8 mouse cellular contexts compared by ENCODE assay signal in the genomic region with DNA sequence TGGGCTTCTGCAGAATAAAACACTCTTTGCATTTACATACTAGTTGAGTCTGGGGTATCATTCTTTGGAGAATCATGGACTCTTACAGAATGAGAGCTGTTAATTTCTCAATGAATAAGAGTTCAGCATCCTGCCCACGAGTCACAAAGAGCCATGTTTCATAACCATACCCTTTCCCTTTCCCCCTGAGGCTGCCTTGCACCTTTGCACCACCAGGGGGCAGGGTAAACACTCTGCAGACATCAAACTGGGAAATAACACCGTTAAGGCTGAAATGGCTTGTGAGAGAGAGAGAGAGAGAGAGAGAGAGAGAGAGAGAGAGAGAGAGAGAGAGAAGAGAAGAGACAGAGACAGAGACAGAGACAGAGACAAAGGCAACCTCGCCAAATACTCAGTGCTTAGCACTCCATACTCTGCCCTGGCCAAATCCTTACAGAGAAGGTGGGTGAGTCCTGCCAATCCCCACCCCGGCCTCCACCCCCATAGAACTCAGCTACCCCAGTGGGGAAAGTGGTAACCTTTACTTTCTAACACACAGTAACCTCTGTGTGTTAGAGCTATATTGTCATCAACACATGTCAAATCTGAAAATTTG. TPM values are rescaled to one million over a fixed set of nuclear protein-coding genes. Genes with fewer than 3 reads are reported as not detected.
DNase-seq lines count a peak whose midpoint lies in the region; ATAC-seq and TF ChIP-seq lines count a peak whose summit lies in the region.

No protein-coding gene starts in this region.

- no peaks in the 10 kb centered on the region for H3K79me3 ChIP-seq in C2C12 (ENCODE audit: low read depth)

- DNase-seq in G1E (ENCODE audit: low spot score) = peak; percentile 52
- DNase-seq in cerebellum, adult 11-12 months = peak; percentile 80
- DNase-seq in frontal cortex, adult 2 months (ENCODE audit: extremely low spot score in 1 of 2, low spot score in 1 of 2) = peak; percentile 79 to 97
- peak; percentile 81 to 90 for DNase-seq in kidney, postnatal 25 days
- DNase-seq in lung, adult 18-20 months = peak; percentile 77 to 84
- peak; percentile 77 for DNase-seq in right cerebral cortex, postnatal 25 days
- DNase-seq in yolk sac, embryonic 10.5 days (ENCODE audit: low spot score) = peak; percentile 29

- peaks cover 3% of the 10 kb centered on the region for H3K27me3 ChIP-seq in C2C12 (ENCODE audit: control insufficient read depth, insufficient read depth, insufficient read length)
- H3K27me3 ChIP-seq in G1E (ENCODE audit: insufficient read depth, low read length) = peaks cover 17% of the 10 kb centered on the region

- peaks cover 26% of the 10 kb centered on the region for H3K4me1 ChIP-seq in G1E (ENCODE audit: insufficient read depth, low read depth, low read length)

- no peak overlapping the region for H3K4me3 ChIP-seq in C2C12 (ENCODE audit: insufficient read depth, poor library complexity, severe bottlenecking)
- no peak overlapping the region for H3K4me3 ChIP-seq in G1E (ENCODE audit: low read depth, low read length)

- H3K79me2 ChIP-seq in C2C12 (ENCODE audit: control insufficient read depth, insufficient read depth) = no peaks in the 10 kb centered on the region

- H3ac ChIP-seq in C2C12 (ENCODE audit: control insufficient read depth, insufficient read length, low read depth) = no peak overlapping the region

- H3K36me3 ChIP-seq in C2C12 (ENCODE audit: control insufficient read depth, insufficient read depth) (no peaks in the 10 kb centered on the region), G1E (replicated peaks) (no peaks in the 10 kb centered on the region)

- H3K9me3 ChIP-seq in G1E (replicated peaks) = no peaks in the 10 kb centered on the region

- peak; percentile 74 for TF ChIP-seq CTCF in C2C12 (IDR thresholded peaks at IDR 0.05; ENCODE audit: control insufficient read depth, insufficient read depth, insufficient read length)
- peak; percentile 93 for TF ChIP-seq CTCF in G1E (IDR thresholded peaks at IDR 0.05; ENCODE audit: low read depth, low read length)

- no peak for ATAC-seq in G1E (ENCODE audit: extremely low read depth, insufficient number of reproducible peaks, low FRiP score, poor library complexity, severe bottlenecking)

TF ChIP-seq in C2C12, 6 proteins besides CTCF, POLR2A, EP300 and RAD21:
- TF ChIP-seq MAX (IDR thresholded peaks at IDR 0.05) = no peak
- TF ChIP-seq MYOG (IDR thresholded peaks at IDR 0.05; ENCODE audit: control insufficient read depth, extremely low read depth, insufficient read length) = no peak
- no peak for TF ChIP-seq MYOD1 (IDR thresholded peaks at IDR 0.05; ENCODE audit: control insufficient read depth, insufficient read length, low read depth)
- TF ChIP-seq USF1 (IDR thresholded peaks at IDR 0.05; ENCODE audit: low read depth) = no peak
- no peak for TF ChIP-seq FOSL1 (IDR thresholded peaks at IDR 0.05; ENCODE audit: insufficient read depth, low read length, poor library complexity, severe bottlenecking)
- no peak for TF ChIP-seq CEBPB (IDR thresholded peaks at IDR 0.05; ENCODE audit: low read depth)

RNA-seq across cellular contexts. Expression of a gene that starts 34.9 kb away (rescaled TPM):
- not detected for polyA plus RNA-seq in C2C12 (2012; fragmentation: generic; extraction: Trizol)
- not detected in 2 replicates for total RNA-seq in G1E (2014; fragmentation: Nextera tagmentation)
- 0.05 TPM in 1 of 2 replicates, not detected in the other for total RNA-seq in G1E (2017)
- not detected in 2 replicates for polyA plus RNA-seq in G1E (2012)
- polyA plus RNA-seq in frontal cortex, adult 2 months (2012; rRNA removed) = not detected in 2 replicates

RNA-seq across cellular contexts. Expression of a gene that starts 42.8 kb away (rescaled TPM):
- polyA plus RNA-seq in C2C12 (2012; fragmentation: generic; extraction: Trizol) (0.92 TPM), G1E (2012) (1.3 and 1.8 TPM in 2 replicates)
- total RNA-seq in G1E (2014; fragmentation: Nextera tagmentation) (8.5 and 9.1 TPM in 2 replicates), G1E (2017) (1.8 and 2.9 TPM in 2 replicates)
- polyA plus RNA-seq in frontal cortex, adult 2 months (2012; rRNA removed) = 13.2 and 14.1 TPM in 2 replicates

Comparison
In these comparisons a context has a peak if more than half of its experiments do, and no peak if none do; other contexts are left out.
1. DNase-seq: peak in every context shown above with its lines; median percentile 88 in frontal cortex, adult 2 months; 86 in kidney, postnatal 25 days; 80 in lung, adult 18-20 months; 80 in cerebellum, adult 11-12 months; 77 in right cerebral cortex, postnatal 25 days; 52 in G1E; 29 in yolk sac, embryonic 10.5 days.